Mouse (Mus musculus) left cerebral cortex, adult 18-20 months (tissue): ENCODE data around the gene Rps21. TPM values are rescaled to one million over a fixed set of nuclear protein-coding genes. Genes with fewer than 3 reads are reported as not detected.

Experiments
- DNase-seq, 2 experiments: peaks; one replicate each; pipeline ENCODE4 v3.0.0; 2021 to 2022; ENCODE audit warnings: low spot score in 2 of 2, mixed read lengths in 1 of 2
- microRNA-seq, 2 experiments: library from miRNA; unstranded; fragments of <30 nt; microRNA quantifications; one replicate each; pipeline ENCODE4 v1.2.0; 2021
- total RNA-seq, 2 experiments: library from RNA; stranded (reverse); gene quantifications; 2 replicates each; pipeline ENCODE4 v1.2.3; 2021

Rps21 gene
- total RNA-seq, 2 experiments from 2014 or later = 728 to 804 TPM

- DNase-seq = no peak
Observed at GRCm38 (mm10) chr2:180279321-180279720, 22.1 kb downstream of the Rps21 start.

- DNase-seq = no peak
Observed at GRCm38 (mm10) chr2:180288966-180289365, 31.8 kb downstream of the Rps21 start.

DNA sequence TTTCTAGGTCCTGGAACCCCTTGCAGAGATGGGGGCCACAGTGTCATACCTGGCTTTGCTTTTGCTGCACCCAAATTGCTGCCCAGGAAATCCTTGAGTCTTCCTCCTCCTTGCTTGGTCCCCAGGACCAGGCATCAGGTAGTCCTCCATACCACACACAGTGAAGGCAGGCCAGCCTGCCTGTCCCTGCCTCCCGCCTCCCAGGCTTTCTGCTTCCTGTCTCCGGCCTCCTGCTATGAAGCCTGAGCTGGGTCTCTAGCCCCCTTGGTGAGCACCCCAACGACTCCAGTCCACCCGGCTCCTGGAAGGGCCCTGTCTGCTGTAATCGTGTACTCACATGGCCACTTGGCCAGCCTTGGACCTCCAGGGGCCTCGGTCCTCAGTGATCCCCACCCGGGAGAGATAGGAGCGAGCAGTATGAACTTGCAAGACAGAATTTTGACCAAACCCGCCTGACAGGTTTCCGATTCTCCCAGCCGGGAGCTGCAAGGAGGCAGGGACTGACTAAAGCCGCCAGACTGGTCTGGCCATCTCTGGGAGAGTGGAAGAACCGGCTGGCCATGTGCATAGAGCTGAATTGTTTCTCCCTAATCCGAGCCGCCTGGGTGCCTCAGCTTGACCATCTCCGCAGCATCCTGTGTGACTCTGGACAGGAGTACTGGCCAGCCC lies 32.4 kb downstream of the Rps21 start, which contains the start of gene Rbbp8nl:
Rbbp8nl (minus strand) TSS at position 440 of the 669 bp plus-strand sequence.
- DNase-seq = no peak

DNA sequence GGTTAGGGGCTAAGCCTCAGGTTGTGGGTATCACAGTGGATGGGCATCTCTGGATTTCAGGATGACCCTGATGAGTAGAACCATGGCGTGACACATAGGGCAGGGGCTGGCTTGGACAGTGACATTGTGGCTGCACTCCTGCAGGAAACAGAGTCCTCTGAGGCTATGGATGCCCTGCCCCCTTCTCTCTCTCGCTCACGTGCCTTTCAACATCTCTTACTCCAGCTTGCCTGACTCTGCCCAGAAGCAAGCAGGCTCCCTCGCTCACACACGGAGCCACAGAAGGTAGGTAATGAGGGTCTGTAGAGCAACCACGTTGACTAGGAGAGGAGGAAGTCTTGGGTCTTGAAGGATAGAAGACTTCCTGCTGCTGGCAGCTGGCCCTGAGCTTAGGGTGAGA lies 33.3 kb downstream of the Rps21 start:
- DNase-seq = no peak

DNA sequence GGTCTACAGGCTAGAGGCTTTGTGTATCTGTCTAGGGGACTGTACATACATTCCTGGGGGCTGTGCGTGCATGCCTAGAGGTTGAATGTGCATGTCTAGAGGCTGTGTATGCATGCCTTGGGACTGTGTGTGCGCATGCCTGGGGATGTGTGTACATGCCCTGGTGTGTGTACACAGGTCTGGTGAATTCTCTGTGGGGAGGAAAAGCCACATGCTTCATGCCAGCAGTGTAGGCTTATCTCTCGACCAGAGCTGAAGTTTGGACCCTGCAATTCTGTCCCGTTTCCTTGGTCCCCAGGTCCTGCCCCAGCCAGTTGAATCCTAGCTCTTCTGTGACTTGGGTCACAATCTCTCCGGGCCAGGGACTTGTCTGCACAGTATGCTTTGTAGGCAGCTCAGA lies 34.4 kb downstream of the Rps21 start:
- no peak for DNase-seq

- DNase-seq = no peak
Observed at GRCm38 (mm10) chr2:180292026-180292425, 34.8 kb downstream of the Rps21 start.

DNA sequence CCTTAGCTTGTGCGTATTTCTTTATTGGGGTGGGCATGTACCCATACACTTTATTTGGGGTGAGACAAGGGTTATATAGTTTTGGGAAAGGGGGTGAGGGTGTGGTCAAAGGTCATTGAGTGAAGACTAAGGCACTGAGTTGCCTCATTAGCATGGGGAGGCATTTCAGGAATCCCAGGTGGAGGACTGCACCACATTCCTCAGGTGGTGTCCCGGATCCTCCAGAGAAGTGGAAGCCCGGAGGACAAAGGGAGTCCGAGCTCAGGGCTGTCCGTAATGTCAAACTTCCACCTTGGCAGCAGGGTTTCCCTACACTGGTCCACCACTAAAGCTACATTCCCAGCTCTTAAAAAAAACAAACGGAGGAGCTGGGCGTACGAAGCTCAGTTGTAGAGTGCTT lies 35.7 kb downstream of the Rps21 start:
- no peak for DNase-seq

DNA sequence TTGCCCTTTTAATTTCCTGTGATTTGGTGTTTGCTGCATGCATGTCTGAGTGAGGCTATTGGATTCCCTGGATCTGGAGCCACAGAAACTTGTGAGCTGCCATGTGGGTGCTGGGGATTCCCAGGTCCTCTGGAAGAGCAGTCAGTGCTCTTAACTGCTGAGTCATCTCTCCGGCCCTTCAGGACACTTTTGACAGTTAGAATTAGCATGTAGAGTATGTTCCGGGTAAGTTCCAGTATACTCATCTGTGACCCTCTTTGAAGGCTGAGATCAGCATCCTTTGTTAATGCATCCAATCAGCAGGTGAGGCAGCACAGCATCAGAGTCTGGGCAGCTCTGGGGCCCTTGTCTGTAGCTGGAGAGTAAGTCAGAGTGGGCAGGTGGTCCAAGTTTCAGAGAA lies 43.1 kb downstream of the Rps21 start:
- no peak for DNase-seq

DNA sequence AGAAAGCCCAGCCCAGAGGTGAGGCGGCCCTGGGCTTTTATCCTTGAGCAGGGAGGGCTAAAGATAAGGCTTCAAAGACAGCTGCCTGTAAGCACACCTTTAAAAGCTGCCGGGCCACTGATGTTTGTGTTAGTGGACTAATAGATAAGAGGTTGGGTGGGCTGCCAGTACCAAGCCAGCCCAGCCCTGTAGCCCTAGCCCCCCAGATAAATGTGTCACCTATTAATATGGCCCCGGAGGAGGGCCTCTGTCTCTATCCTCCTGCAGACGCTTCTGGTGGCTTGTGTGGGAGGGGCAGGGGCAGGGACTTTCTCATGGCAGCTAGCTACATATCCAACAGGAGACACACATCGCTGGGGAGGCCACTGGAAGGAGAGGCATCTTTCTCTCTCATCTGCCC lies 43.6 kb downstream of the Rps21 start:
- DNase-seq = no peak

GRCm38 (mm10) chr2:180302201-180302600 lies 45.0 kb downstream of the Rps21 start:
- no peak for DNase-seq

DNA sequence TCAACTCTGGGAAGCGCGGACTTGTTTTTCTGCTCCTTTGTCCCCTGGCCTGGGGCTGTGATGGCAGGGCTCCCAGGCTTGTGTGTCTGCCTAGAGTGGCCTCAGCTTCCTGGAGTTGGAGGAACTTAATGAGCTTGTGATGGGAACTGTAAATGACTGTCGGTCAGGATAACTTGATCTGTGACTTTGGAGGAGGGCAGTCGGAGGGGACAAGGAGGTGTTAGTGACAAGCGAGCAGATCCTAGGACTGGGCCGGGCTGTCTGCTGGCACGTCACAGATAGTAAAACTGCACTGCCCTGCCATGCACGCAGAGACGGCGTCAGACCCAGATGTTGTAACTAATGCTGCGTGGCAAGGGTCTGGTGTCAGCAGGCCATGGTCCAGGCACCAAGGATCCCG lies 46.3 kb downstream of the Rps21 start:
- no peak for DNase-seq

GRCm38 (mm10) chr2:180304554-180304953 lies 47.4 kb downstream of the Rps21 start:
- DNase-seq = no peak

- DNase-seq = no peak
Observed at GRCm38 (mm10) chr2:180305490-180305889, 48.3 kb downstream of the Rps21 start.

- DNase-seq = no peak
Observed at GRCm38 (mm10) chr2:180306009-180306408, 48.8 kb downstream of the Rps21 start.

DNA sequence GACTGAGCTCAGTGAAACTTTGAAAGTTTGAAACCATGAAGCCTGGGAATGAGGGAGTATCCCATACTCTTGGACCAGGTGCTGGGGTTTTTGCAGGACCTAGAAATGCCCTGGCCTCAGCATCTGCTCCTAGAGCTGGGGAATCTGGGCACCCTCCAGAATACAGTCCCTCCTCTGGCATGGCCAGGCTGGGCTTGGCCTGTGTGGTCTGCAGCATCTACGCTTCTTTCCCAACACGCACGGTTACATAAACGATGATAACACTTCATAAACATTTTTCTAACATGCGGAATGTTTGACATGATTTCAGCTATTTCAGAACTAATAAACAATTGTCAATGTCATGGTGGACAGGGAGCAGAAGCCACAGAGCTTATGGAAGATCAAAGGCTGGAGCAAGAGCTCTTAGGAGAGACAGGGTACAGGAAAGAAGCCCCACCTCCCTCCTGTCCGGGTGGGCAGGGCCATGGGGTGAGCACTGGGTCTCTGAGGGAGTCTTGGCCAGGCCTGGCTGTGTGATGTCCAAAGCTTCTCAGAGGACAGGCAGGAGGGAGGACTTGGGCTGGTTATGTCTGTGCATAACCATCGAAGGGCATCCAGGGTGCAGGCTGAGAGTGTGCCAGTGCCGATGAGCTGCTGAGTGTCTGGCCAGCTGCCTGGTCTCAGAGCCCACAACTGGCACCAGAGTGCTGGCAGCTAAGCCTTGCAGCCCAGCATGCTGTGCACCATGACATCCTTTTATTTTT lies 49.4 kb downstream of the Rps21 start:
- DNase-seq = no peak

DNA sequence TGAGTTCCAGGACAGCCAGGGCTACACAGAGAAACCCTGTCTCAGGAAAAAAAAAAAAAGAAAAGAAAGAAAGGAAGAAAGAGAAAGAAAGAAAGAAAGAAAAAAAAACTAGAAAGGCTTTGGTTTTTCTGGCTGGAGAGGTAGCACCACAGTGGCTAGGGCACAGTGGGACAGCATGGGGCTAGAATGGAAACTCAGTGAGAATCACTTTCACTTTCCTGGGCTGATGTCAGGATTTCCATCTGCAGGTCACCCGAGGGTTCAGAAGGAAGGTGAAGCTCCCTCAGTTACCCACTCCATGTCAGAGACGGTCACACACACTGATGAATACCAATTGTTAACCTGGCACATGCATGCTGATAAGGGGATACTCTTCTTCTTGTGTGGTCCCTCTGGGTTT lies 50.5 kb downstream of the Rps21 start:
- DNase-seq = no peak

Small RNAs within 50 kb of the gene (microRNA-seq; reads per million reads assigned to microRNA genes)
- 0 to 0.85 reads per million in 2 experiments for gene Mir3091

Other genes starting within 250 kb of the Rps21 start
- gene Lsm14b, start 232.4 kb upstream of the Rps21 start, total RNA-seq = 100 to 1,000 TPM; 104 to 106 TPM
- gene Psma7, start 214.9 kb upstream of the Rps21 start, total RNA-seq = 100 to 1,000 TPM; 169 to 172 TPM
- gene Ss18l1, start 214.9 kb upstream of the Rps21 start, total RNA-seq = 10 to 100 TPM; 40.2 to 41.9 TPM
- gene Mtg2, start 186.8 kb upstream of the Rps21 start, total RNA-seq = 10 to 100 TPM; 13.7 to 17.5 TPM
- gene Hrh3, start 152.9 kb upstream of the Rps21 start, total RNA-seq = 100 to 1,000 TPM in 1 of 2 experiments, 10 to 100 TPM in 1; 87.6 to 114 TPM
- gene Osbpl2, start 138.1 kb upstream of the Rps21 start, total RNA-seq = 10 to 100 TPM; 49.1 to 54.1 TPM
- 100 to 1,000 TPM; 106 to 111 TPM for gene Adrm1, start 85.9 kb upstream of the Rps21 start, total RNA-seq
- gene Lama5, start 31.5 kb upstream of the Rps21 start, total RNA-seq = 10 to 100 TPM in 1 of 2 experiments, 1 to 10 TPM in 1; 8.2 to 11.2 TPM
- gene Cables2, start 16.1 kb downstream of the Rps21 start, total RNA-seq = 10 to 100 TPM; 30.5 to 33.7 TPM
- not detected for gene Rbbp8nl, start 32.5 kb downstream of the Rps21 start, total RNA-seq
- not detected for gene Gata5, start 77.3 kb downstream of the Rps21 start, total RNA-seq
- 1 to 10 TPM; 1.7 to 2.4 TPM for gene Slco4a1, start 198.9 kb downstream of the Rps21 start, total RNA-seq
- 1 to 10 TPM; 6.4 to 8.2 TPM for gene Ntsr1, start 242.6 kb downstream of the Rps21 start, total RNA-seq